Mouse (Mus musculus) embryonic fibroblast, embryonic 13.5 days (primary cell): ENCODE measurements around the gene Zmpste24.

Source experiments
- CTCF ChIP-seq: IDR thresholded peaks from 2 replicates; pipeline ENCODE4 v1.5.1; 2011; ENCODE audit warnings: mild to moderate bottlenecking, control low read depth, low read length, moderate library complexity, borderline replicate concordance; ENCODE audit not compliant: insufficient read depth
- POLR2A ChIP-seq: IDR thresholded peaks from 2 replicates; pipeline ENCODE4 v1.6.1; 2011; ENCODE audit warnings: low read depth, mild to moderate bottlenecking, control low read depth, low read length, moderate library complexity

- no peak for TF ChIP-seq POLR2A
- TF ChIP-seq CTCF, result no peak
These were observed 72.4 kb downstream of the Zmpste24 start for GRCm38 (mm10) chr4:121025681-121026080.
